Mouse (Mus musculus): ENCODE data around the gene Gm17018.

Gene Gm17018

DNA sequence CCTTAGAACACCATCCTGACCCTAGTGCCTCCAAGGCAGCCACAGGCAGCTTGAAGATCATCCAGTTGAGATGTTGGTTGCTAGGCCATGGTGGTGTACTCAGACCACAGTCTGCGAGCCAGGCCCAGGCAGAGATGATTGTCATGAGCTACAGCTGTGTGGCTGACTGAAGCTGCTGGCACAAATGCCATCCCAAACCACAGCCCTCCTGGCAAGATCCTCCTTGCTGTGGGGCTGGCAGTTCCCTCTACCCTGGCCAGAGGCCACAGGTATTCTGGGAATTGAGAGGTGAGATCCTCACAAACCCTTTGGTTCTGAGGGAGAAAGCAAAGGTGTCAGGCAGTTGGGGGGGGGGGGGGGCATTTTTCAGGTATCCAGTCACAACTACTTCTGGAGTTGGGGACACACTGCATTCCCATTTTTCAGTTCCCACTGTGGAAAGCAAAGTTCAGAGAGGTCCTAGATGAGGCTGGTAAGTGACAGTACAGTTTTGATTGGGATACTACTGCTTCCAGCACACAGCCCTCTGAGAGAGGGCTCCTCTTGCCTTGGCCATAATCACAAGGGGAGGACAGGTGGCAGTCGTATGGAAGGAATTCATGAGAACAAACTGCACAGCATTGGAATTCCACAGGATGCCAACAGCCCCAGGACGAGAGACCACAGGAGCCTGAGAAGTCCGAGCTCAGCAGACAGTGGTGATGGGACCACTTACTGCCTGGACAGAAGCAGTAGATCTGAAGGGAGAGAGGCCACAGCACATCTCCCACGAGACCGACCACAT is 27.3 kb downstream of the Gm17018 start:
- DNase-seq (ENCODE audit: low read depth, low spot score), result no peak

DNA sequence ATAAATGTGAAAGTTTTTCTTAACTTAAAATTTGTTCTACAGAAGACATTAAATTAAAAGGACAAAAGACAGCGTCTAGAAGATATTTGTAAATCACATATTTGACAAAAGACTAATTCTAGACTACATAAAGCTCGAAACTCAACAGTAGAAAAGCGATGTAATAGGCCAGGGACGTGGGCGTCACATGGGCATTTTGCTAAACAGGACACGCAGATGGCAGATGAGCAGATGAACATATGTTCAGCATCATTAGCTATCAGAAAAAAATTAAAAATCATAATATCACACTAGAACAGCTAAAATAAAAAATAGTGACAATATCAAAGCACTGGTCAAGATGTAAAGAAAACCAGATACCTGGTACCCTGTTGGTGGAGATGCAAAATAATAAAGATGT is 29.3 kb downstream of the Gm17018 start:
- no peak for DNase-seq (ENCODE audit: low read depth, low spot score)

DNA sequence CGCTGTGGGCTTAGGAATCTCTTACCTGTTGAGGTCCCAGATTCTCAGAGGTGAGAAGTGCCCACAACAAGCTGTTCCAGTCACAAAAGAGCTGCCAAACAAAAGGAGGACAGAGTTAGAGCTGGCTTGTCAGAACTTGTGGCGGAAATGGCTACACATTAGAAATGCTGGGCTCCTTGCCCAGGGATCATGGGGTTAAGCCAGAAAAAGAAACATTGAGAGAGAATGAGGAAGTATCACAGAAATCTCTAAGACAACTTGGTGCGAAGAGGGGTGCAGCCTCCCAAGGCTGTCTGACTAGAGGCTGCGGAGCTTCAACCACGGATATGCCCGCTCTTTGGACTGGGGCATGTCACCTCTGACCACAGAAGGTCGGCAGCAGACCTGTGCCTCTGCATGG is 31.3 kb downstream of the Gm17018 start:
- DNase-seq (ENCODE audit: low read depth, low spot score), result peak; percentile 21

DNA sequence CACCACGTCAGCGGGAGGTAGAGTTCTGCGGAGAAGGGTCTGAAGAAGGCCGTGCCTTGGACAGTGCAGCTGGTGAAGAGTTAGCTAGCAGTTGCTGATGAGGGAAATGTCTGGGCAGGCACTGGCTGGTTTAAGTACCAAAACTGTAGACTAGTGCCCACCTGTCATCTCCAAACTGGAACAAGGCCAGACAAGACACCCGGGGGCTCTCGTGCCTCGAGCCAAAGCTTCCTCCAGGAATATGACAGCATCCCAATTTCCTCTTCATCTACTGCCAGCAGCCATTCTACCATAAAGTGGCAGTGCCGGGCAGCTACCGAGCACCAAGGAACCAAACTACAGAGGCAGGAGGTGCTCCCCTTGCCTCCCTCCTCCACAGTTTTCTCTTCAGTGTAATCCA is 32.5 kb downstream of the Gm17018 start:
- no peak for DNase-seq (ENCODE audit: low read depth, low spot score)

DNA sequence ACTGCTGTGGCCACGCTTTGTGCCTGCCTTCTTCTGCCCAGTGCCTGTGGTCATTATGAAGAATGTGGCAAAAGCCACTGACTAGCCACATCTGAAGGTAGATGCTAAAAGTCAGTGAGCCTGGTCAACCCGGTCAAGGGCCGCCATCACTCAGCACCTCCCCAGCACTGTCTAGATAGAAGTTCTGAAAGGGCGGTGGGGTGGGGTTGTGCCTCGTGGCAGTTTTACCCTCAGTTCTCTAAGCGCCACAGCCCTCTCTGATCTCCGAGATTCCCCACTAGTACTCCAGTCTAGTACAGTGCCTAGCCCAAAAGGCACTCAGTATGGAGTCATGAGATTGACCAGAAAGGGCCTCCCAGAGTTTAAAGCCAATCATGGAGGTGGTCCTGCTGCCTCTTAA is 33.7 kb downstream of the Gm17018 start:
- DNase-seq (ENCODE audit: low read depth, low spot score), result no peak

DNA sequence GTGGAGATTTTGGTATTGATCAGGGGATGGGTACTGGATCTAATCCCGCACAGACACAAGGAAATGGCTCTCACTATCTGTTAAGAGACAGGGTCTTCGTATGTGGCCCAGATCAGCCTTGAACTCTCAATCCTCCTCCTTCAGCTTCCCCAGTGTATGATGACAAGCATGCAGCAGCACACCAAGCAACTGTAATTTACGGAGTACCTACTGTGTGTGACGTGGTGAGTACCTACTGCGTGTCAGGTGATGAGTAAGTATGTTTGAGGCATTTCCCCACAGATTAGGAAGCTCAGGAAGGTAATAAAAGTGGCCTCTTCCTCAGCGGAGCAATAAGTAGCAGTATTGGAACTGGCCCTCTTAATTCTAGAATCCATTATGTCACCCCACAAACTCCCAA is 35.1 kb downstream of the Gm17018 start:
- DNase-seq (ENCODE audit: low read depth, low spot score), result no peak

DNA sequence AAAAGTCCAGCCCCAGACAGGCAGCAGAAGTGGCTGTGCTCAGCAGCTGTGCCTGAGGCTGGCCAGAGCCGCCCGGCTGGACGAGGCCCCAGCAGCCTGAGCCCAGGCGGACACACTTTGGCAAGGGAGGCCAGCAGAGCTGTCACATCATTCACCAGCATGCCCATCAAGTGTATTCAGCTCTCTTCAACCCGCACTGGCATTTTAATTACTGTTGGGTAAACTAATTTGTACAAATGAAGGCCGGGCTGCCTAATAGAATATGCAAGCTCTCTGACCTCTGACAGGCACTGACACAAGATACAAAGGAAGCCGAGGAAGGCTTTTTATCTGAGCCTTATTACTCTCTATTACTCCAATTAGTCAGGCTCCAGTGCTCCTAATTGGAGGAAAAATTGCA is 35.6 kb downstream of the Gm17018 start:
- no peak for DNase-seq (ENCODE audit: low read depth, low spot score)

DNA sequence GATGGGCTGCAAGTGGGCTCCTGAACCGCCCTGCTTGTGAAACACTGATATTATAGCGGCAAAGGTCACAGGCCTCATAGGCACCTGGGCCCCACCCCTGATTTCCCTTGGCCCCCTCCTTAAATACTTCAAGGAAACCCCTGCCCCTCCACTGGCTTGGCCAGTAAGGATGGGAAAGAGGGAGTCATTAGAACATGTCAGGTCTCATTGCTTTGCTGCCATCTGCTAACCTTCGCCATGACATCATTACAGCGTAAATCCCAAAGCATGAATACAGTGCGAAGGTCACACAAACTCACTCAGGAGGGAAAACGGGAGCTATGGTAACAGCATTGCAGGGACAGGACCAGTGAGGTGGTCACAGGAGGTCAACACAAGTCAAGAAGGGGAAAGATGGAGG is 36.0 kb downstream of the Gm17018 start:
- no peak for DNase-seq (ENCODE audit: low read depth, low spot score)

DNA sequence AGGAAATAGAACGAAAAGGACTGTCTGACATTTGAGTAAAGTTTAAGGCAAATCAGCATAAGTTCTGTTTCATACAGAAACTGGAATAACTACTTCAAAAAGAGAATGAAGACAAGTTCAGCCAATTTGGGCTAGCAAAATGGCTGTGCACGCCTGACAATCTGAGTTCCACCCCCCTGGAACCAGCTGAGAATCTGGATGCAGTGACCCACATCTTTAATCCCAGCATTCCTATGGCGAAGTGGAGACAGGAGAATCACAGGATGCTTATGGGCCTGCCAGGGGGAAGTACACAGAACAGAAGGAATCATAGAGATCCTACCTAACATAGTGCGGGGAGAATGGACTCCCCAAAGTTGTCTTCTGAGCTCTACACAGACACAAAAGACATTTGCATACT is 36.7 kb downstream of the Gm17018 start:
- no peak for DNase-seq (ENCODE audit: low read depth, low spot score)

DNA sequence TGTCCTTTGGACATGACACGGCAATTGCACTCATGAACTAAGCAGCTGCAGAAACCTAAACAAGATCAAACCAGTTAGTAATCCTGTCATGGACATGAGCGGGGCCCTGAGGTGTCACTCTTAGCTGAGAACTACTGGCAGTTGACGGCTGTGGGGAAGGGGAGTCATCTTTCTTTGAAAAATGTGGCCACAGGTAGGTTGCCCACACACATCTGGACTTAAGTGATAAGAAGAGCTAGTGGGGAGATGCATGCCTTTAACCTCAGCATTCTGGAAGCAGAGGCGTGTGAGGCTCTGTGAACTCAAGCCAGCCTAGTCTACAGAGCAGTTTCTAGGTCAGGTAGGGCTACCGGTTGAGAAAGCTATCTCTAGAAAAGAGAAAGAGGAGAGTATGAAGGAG is 42.2 kb downstream of the Gm17018 start:
- no peak for DNase-seq (ENCODE audit: low read depth, low spot score)

DNA sequence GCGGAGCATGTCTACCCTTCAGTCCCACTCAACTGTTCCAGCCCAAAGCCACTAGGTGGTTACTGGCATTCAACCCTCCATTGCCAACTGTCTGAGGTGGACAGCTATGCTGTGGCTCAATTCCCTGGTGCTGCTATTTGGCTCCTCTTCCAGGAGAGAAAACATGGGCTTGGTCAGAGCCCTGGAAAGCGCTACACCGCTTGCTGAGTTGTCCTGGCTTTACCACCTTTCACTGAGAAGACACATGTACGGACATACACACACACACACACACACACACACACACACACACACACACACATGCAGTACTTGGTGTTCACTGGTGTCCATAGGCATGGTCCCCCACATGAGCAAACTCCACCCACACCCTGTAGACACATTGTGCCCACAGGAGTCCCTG is 46.3 kb downstream of the Gm17018 start:
- DNase-seq (ENCODE audit: low read depth, low spot score), result no peak

DNA sequence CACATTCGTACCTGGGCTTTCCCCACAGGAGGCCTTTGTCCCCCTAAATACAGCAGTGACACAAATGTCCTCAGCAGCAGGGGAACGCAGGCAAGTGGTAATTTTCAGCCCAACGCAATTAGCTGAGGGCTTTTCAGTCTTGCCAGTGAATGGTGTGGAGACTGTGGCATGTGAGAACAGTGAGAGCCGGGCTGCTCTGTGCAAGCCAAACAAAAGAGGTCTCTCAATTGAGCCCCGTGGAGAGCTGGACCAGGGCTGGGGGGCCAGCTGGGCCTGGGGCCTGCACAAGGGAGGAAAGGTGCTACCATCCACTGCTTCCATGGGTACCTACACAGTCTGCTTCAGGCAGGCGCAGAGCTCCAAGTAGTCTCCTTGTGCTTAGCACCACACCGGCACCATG is 47.1 kb downstream of the Gm17018 start:
- no peak for DNase-seq (ENCODE audit: low read depth, low spot score)

DNA sequence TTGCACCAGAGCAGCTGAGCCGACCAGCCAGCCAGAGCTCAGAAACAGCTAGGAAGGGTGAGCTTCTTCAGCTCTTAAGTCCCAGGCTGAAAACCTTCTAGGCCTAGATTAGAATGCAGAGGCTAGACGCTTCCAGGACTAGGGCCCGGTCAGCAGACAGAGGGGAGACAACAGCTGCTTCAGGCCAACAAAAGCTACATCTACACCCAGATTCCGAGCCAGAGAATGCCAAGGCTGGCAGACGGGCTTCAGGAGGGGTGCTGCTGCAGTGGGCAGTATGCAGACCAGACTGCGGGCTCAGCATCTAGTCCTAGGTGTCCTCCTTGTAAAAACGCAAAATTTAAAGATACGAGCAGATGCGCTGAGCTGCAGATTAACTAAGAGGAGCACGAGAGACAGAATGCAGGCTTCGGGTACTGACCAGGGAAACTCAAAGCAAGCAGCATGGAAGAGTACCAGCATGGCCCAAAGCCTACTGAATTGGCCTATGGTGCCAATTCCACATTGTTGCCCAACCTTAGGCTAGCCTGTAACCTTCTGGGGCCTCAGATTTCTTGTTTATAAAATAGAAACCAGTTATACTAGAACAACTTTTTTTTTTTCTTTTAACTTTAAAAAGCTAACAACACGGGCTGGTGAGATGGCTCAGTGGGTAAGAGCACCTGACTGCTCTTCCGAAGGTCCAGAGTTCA is 48.4 kb downstream of the Gm17018 start:
- no peak for DNase-seq (ENCODE audit: low read depth, low spot score)

DNA sequence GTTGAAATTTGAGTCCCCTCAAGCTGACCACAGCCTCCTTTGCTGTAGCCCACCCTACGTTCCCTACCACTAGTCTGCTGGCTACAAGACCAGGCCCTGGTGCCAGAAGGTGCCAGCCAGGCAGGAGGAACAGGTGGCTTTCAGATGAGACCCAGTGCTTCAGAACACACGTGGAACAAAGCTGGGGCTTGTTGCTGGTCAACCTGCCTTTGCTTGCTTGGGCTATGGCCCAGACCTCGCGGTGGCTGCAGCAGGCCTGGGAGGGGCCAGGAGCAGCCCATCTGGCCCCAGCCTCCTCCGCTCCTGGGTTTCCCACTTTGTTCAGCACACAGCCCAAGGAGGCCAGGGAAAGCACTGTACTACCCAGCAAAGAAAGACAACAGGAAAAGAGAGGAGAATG is 50.4 kb downstream of the Gm17018 start:
- DNase-seq (ENCODE audit: low read depth, low spot score), result no peak

DNA sequence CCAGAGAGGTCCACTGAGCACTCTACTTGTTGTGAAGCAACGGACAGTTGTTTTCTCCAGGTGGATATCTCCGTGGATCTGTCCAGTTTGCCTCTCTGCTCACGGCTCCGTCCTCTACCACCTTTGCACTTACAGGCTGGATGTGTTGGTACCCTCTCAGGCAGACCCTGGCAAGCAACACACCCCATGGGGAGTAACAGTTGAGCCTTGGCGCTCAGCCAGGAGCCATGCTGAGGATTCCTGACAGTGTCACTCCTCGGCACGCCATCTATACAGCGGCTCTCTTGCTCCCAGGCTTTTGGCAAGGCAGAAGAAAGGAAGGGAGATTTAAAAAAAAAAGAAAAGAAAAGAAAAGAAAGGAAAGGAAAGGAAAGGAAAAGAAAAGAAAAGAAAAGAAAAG is 54.0 kb downstream of the Gm17018 start:
- no peak for DNase-seq (ENCODE audit: low read depth, low spot score)

DNA sequence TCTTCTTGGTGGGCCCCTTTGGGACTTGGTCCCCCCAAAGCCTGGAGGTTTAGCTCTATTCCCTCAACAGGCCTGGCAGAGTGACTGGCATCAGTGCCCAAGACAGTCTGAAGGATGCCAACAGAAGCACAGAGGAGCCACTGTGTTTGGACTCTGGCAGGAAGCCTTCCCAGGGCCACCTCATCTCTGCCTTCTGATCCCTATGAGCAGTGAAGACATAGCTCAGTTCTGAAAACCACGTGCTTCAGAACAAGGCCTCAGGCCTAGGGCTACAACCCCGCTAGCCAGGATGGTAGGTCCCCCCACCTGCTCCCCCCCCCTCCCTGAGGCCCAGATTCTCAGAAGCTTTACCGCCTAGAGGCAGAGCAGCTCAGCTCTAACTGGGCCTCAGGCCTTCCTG is 54.5 kb downstream of the Gm17018 start:
- DNase-seq (ENCODE audit: low read depth, low spot score), result no peak

DNA sequence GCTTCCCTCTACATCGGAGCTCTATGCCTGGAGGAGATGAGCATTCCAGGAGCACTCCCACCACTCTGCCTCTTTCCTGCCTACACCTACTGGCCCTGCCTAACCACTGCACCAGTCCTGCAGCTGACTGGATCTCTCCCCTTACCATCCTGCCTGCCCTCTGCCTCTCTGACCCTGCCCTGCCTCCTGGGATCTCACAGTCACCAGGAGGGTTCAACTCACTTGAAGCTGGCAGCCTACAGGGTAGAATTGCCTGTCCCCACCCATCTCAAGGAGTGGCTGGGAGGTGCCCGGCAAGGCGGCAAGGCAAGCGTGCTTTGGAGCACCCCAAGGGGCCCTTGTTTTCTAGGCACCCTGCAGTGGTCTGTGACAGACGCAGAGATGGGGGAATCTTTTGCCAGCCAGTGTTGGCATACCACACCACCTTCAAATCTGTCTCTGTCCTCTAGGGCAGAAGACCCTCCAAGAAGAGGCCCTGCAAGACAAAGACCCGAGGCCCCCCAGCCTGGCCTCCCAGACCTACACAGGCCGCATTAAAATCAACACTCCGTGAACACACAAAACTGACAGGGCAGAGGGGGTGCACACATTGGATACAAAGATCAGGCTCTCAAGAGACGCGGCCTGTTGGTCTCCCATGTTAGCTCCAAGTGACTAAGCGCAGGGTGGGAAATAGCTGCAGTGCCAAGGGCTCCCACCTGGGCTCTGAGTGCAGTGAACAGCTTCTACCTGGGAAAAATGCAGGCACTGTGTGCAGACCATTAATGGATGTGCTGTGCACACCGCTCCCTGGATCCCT is 55.2 kb downstream of the Gm17018 start:
- DNase-seq (ENCODE audit: low read depth, low spot score), result no peak

DNA sequence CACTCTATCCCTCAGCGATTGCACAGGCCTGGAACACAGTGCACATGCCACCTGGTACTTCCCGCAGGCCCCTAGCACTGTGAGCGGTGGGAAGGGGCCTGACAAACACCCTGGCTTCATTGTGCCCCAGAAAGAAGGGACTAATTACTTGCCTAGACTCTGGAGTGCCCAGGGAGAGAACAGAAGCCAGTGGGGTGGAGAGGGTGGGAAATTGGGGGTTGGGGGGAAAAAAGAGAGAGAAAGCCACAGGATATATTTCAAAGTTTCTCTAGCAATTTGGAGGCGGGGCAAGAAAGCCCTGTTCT is 55.8 kb downstream of the Gm17018 start:
- no peak for DNase-seq (ENCODE audit: low read depth, low spot score)

DNA sequence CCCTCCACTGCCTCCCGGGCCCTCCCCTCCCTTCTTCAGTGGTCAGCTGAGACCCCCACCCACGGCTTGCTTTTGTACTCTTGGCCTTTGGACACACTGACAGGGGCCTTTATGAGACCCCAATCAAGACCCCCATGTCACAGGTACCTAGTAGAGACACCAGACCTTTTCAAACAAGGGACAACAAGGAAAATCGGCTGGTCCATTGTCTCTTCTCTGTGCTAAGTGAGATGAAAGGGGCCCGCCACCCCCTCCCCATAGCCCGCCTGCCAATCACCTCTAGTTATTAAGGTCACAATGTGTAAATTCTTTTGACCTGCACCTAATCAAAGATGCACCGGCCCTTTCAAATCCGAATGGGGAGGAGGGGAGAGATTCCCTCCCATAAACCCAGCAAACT is 56.3 kb downstream of the Gm17018 start:
- DNase-seq (ENCODE audit: low read depth, low spot score), result no peak

DNA sequence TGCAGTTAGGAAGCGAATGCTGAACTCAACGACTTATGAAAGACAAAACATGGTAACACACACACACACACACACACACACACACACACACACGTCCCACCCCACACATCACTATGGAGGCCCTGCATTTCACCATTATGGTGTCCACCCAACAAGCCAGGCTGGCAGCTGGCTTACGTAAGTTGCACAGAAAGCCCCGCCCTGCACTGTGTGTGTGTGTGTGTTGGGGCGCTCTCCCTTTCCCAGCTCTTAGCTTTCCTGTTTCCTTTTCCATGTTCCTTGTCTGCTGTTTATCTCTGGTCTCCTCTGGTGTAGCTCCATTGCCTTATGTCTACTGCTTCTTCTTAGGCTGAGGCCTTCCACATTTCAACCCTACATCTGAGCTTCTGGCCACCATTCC is 57.8 kb downstream of the Gm17018 start:
- DNase-seq (ENCODE audit: low read depth, low spot score), result no peak

DNA sequence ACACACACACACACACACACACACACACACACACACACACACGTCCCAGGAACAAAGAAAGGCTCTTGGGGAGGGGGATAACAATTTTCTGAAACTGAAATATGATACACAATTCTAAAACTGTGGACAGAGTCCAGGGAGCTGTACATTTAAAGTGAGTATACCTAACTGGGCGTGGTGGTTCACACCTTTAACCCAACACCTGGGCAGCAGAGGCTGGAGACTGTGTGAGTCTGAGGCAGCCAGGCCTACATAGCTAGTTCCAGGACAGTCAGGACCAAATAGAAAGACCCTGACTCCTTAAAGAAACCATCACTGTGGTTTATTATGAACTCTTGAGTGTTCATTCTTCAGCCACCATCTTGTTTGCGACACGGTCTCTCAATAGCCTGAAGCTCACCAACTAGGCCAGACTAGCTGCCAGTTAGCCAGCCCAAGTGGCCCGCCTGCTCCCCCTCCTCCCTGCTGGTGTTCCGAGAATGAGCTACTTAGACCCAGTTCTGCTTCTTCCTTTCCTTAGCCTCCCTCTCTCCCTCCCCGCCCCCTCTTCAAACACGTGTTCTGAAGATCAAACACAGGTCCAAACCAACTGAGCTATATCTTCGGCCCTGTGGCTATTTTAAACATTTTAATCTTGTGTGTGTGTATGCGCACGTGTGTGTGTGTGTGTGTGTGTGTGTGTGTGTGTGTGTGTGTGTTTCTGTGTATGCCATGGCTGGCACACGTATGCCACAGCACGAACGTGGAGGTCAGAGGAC is 59.5 kb downstream of the Gm17018 start:
- DNase-seq (ENCODE audit: low read depth, low spot score), result no peak

DNA sequence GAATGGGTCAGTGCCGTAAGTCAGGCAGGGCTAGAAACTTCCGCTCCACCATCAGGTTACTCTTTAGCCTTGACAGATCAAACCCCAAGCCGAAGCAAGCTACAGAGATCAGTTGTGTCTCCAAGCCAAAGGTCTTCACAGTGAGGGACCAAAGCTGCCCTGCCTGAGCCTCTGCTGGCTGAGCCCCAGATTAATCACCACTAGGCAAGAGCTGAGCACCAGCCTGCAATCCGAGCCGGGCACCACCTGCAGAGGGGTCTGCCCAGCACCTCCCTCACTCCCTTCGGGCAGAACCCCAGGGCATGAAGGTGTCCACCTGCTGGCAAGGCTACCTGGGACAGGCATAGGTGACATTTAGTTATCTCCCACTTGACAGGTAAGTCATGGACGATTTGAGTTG is 60.6 kb downstream of the Gm17018 start:
- no peak for DNase-seq (ENCODE audit: low read depth, low spot score)
